Mouse (Mus musculus) olfactory bulb, adult 2 months (tissue): ENCODE measurements around the gene Cyba. TPM values are rescaled to one million over a fixed set of nuclear protein-coding genes. Genes with fewer than 3 reads are reported as not detected.

Experiments used
- H3K27ac ChIP-seq: fragments of 200-500 bp; 2 replicates; pipeline ENCODE4 v1.5.1; 2012; ENCODE audit warnings: low read depth, low read length; ENCODE audit not compliant: insufficient read depth
- H3K4me1 ChIP-seq: fragments of 200-500 bp; 2 replicates; pipeline ENCODE4 v1.6.1; 2012; ENCODE audit warnings: low read length; ENCODE audit not compliant: control insufficient read depth, insufficient read depth
- H3K4me3 ChIP-seq: fragments of 200-500 bp; 2 replicates; pipeline ENCODE4 v1.5.1; 2012; ENCODE audit warnings: mild to moderate bottlenecking, low read depth, low read length, moderate library complexity; ENCODE audit not compliant: insufficient read depth
- CTCF ChIP-seq: fragments of 200-500 bp; IDR thresholded peaks from 2 replicates; pipeline ENCODE4 v1.5.1; 2012; ENCODE audit warnings: low read depth, mild to moderate bottlenecking, low read length, moderate library complexity; ENCODE audit not compliant: insufficient read depth
- POLR2A ChIP-seq: fragments of 200-500 bp; IDR thresholded peaks from 2 replicates; pipeline ENCODE4 v1.6.1; 2012; ENCODE audit warnings: mild to moderate bottlenecking, low read depth, low read length, moderate library complexity; ENCODE audit not compliant: insufficient read depth
- WGBS: fragments of 180-500 bp; shearing (Covaris S2); methylation state at CpG from one replicate; pipeline ENCODE4 v1.1.7; 2018; 5-methylcytosine and 5-hydroxymethylcytosine counted together
- polyA plus RNA-seq: library from polyadenylated mRNA; stranded (reverse); fragments of >200 nt; gene quantifications from 2 replicates; pipeline ENCODE4 v1.2.4, GENCODE M21; 2012; ENCODE audit warnings: low replicate concordance; ENCODE audit not compliant: missing spikeins, insufficient read depth, insufficient read length

Gene Cyba
- polyA plus RNA-seq, 1 experiment: not detected

GRCm38 (mm10) chr8:122376365-122377231, 56.1 kb downstream of the Cyba start, which contains the start of gene Zc3h18:
TSS of gene Zc3h18 (plus strand) at chr8:122376609.
- H3K27ac ChIP-seq: peak within 1 kb of the TSS; percentile 68; the same call in 1 of the 2 replicates
- under 1% methylated on average over 95 of the region's 107 CpGs for WGBS
- TF ChIP-seq POLR2A (peak; percentile 70), CTCF (no peak)
- H3K4me1 ChIP-seq: no peaks in the 10 kb centered on the region; the same call in 1 of the 2 replicates
- peak within 1 kb of the TSS; percentile 89 for H3K4me3 ChIP-seq

DNA sequence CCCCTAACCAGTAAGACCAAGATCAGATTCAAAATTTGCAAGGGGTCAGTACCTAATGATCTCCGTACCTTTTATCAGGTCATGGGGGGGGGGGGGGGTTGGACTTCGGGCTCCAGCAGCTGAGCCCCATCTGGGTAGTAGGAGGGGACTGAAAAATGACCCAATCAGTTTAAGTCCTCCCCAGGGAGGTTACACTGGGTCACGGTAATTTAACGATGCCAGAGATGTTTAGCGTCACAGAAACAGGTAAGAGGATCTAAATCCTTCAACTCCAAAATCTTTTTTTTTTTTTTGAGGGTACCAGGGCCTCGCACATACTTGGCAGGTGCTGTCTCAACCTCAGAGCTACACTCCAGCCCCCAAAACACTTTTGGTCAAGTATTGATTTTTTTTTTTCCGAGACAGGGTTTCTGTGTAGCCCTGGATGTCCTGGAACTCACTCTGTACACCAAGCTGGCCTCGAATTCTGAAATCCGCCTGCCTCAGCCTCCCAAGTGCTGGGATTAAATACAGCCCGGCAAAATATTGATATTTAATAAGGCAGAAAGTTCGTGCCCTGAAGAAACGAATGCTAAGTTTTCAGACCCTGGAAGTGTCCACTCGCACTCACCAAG, 56.9 kb downstream of the Cyba start:
- 25% methylated on average over 13 of the region's 13 CpGs for WGBS
- Histone ChIP-seq H3K4me1 (no peaks in the 10 kb centered on the region; the same call in 1 of the 2 replicates), H3K27ac (no peak overlapping the region), H3K4me3 (peak overlapping the region; percentile 42)
- TF ChIP-seq CTCF: no peak
- no peak for TF ChIP-seq POLR2A

DNA sequence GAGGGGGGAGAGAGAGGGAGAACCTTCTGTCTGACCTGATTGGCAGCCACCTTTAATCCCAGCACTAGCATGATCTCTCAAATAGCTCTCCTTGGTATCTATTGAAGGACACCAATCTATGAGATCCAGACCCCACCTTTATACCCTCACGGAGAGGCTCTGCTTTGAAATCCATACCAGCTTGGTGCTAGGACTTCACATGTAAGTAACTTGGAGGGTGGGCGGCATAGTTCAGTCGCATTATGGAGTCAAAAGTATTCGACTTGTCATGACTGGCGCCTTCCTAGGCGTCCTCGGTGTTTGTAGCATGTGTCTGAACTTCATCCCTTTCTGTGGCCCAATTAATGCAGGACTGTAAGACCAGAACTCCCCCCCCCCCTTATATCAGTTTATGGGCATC, 57.4 kb downstream of the Cyba start:
- no peak overlapping the region for H3K4me3 ChIP-seq
- H3K27ac ChIP-seq: no peak overlapping the region
- 94% methylated on average over 7 of the region's 7 CpGs for WGBS
- no peaks in the 10 kb centered on the region; the same call in 1 of the 2 replicates for H3K4me1 ChIP-seq
- TF ChIP-seq CTCF: no peak
- TF ChIP-seq POLR2A: no peak

Other genes with a start within 250 kb of the Cyba start
- gene Zfpm1, start 150.8 kb downstream of the Cyba start, polyA plus RNA-seq: not detected in 2 replicates
- gene Trhr2, start 72.2 kb downstream of the Cyba start, polyA plus RNA-seq: not detected in 2 replicates
- gene Zc3h18, start 56.3 kb downstream of the Cyba start, polyA plus RNA-seq: not detected in 2 replicates
- gene Il17c, start 10.9 kb downstream of the Cyba start, polyA plus RNA-seq: not detected in 2 replicates
- gene Mvd, start 10.5 kb upstream of the Cyba start, polyA plus RNA-seq: not detected in 2 replicates
- gene Snai3, start 27.8 kb upstream of the Cyba start, polyA plus RNA-seq: not detected in 2 replicates
- not detected in 2 replicates for gene Rnf166, start 43.1 kb upstream of the Cyba start, polyA plus RNA-seq
- not detected in 2 replicates for gene Ctu2, start 43.2 kb upstream of the Cyba start, polyA plus RNA-seq
- not detected in 2 replicates for gene Piezo1, start 118.4 kb upstream of the Cyba start, polyA plus RNA-seq
- gene Cdt1, start 135.1 kb upstream of the Cyba start, polyA plus RNA-seq: not detected in 2 replicates
- not detected in 2 replicates for gene Aprt, start 144.0 kb upstream of the Cyba start, polyA plus RNA-seq
- not detected in 2 replicates for gene Galns, start 178.5 kb upstream of the Cyba start, polyA plus RNA-seq
- not detected in 2 replicates for gene Trappc2l, start 178.7 kb upstream of the Cyba start, polyA plus RNA-seq
- gene Pabpn1l, start 189.8 kb upstream of the Cyba start, polyA plus RNA-seq: not detected in 2 replicates